Mouse (Mus musculus): Measurements from ENCODE around the gene Sf3b1. TPM values are rescaled to one million over a fixed set of nuclear protein-coding genes. Genes with fewer than 3 reads are reported as not detected.
A peak's percentile ranks its signal among the peaks of the same experiment; 100 is the strongest.
"Not testable (repeated sequence)": the region's sequence is repeated elsewhere in the genome, so short reads cannot be mapped to it uniquely, and the experiment has no call there.

Sf3b1 gene
- polyA plus RNA-seq, 1 experiment: 161 TPM

DNA sequence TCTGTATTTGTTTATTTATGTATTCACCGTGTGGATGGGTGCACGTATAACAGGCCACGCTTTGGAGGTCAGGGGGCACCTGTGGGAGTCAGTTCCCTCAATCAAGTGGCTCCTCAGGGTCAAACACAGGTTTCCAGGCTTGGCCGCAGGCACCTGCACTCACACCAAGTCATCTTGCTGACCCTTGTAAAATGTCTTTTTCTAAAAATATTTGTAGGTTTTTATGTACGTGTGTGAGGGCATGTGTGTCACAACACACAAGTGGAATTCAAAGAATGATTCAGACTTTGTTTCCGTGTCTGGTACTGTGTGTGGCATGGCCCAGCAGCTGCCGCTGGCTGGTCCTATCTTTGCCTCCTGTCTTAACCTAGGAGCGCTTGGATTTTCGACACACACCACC lies 65.6 kb downstream of the Sf3b1 start:
- H3K27me3 ChIP-seq (ENCODE audit: control insufficient read depth, insufficient read depth, low read length): no peaks in the 10 kb centered on the region
- no peak overlapping the region for H3K27ac ChIP-seq (ENCODE audit: insufficient read depth, low read length)
- no peak for TF ChIP-seq CTCF (IDR thresholded peaks at IDR 0.05; ENCODE audit: borderline replicate concordance, insufficient read depth, low read depth, low read length)
- no peak for TF ChIP-seq POLR2A (IDR thresholded peaks at IDR 0.05; ENCODE audit: borderline replicate concordance, insufficient read depth, low read length)
- no peak for DNase-seq
- WGBS: 90% methylated on average over 9 of the region's 9 CpGs
- no peaks in the 10 kb centered on the region for H3K4me1 ChIP-seq (ENCODE audit: control insufficient read depth, insufficient read depth, low read length)
- no peak overlapping the region for H3K4me3 ChIP-seq (replicated peaks; ENCODE audit: insufficient read depth, low read depth, low read length)

DNA sequence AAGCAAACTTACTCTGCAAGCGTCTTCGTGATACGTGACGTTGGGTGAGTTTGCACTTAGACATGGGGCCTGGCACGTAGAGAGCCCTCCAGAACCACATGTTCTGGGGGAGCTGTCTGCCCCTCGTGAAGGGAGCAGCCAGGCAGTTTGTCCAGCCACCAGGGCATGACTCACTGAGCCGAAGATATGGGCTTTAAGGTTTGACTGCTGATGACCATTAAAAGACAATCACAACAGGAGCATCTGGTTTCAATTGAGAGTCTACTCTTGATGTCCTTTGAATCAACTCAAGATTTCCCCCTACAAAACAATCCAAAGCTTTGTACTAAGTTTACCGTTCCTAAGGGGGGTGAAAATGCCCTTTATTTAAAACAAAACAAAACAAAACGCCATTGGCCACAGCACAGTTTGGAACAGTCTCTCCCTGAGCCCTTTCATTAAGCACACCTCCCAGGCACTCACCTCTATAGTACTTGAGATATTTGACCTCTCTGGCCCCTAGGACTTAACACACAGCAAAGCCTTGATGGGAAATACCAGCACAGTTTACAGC lies 66.6 kb downstream of the Sf3b1 start:
- Histone ChIP-seq H3K4me3 (replicated peaks; ENCODE audit: insufficient read depth, low read depth, low read length) (no peak overlapping the region), H3K27ac (ENCODE audit: insufficient read depth, low read length) (no peak overlapping the region), H3K4me1 (ENCODE audit: control insufficient read depth, insufficient read depth, low read length) (no peaks in the 10 kb centered on the region), H3K27me3 (ENCODE audit: control insufficient read depth, insufficient read depth, low read length) (no peaks in the 10 kb centered on the region)
- WGBS: 77% methylated on average over 9 of the region's 9 CpGs
- no peak for DNase-seq
- TF ChIP-seq POLR2A (IDR thresholded peaks at IDR 0.05; ENCODE audit: borderline replicate concordance, insufficient read depth, low read length) (no peak), CTCF (IDR thresholded peaks at IDR 0.05; ENCODE audit: borderline replicate concordance, insufficient read depth, low read depth, low read length) (no peak)

DNA sequence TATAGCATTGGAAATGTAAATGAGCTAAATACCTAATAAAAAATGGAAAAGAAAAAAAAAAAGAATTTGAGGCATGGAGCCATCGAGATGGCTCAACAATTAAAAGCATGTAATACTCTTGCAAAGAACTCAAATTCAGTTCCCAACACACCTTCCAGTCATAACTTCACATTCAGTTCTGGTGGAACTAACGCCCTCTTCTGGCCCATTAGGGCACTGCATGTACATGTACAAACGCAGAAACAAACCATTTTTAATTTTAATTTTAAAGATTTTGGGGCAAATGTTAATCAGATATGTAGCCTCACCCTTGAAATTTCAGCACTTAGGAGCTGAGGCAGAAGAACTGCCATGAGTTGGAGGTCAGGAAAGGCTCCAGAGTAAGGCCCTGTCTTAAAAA lies 68.8 kb downstream of the Sf3b1 start:
- Histone ChIP-seq H3K27me3 (ENCODE audit: control insufficient read depth, insufficient read depth, low read length) (no peaks in the 10 kb centered on the region), H3K4me1 (ENCODE audit: control insufficient read depth, insufficient read depth, low read length) (no peaks in the 10 kb centered on the region), H3K4me3 (replicated peaks; ENCODE audit: insufficient read depth, low read depth, low read length) (no peak overlapping the region), H3K27ac (ENCODE audit: insufficient read depth, low read length) (no peak overlapping the region)
- no peak for DNase-seq
- no peak for TF ChIP-seq CTCF (IDR thresholded peaks at IDR 0.05; ENCODE audit: borderline replicate concordance, insufficient read depth, low read depth, low read length)
- TF ChIP-seq POLR2A (IDR thresholded peaks at IDR 0.05; ENCODE audit: borderline replicate concordance, insufficient read depth, low read length): no peak
- WGBS: 71% methylated on average over 3 of the region's 3 CpGs

DNA sequence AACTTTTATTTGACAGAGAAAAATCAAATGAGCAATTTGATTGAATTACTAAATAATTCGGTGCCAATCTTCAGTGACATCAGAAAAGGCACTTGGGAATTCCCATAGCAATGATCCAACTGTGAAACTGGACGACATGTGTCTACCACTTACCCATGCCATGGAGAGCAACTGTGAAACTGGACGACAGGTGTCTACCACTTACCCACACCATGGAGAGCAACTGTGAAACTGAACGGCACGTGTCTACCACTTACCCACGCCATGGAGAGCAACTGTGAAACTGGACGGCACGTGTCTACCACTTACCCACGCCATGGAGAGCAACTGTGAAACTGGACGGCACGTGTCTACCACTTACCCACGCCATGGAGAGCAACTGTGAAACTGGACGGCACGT lies 70.3 kb downstream of the Sf3b1 start:
- H3K4me1 ChIP-seq (ENCODE audit: control insufficient read depth, insufficient read depth, low read length); H3K27me3 ChIP-seq (ENCODE audit: control insufficient read depth, insufficient read depth, low read length); H3K4me3 ChIP-seq (replicated peaks; ENCODE audit: insufficient read depth, low read depth, low read length); DNase-seq; H3K27ac ChIP-seq (ENCODE audit: insufficient read depth, low read length): not testable (repeated sequence)
- WGBS: 85% methylated on average over 14 of the region's 14 CpGs

DNA sequence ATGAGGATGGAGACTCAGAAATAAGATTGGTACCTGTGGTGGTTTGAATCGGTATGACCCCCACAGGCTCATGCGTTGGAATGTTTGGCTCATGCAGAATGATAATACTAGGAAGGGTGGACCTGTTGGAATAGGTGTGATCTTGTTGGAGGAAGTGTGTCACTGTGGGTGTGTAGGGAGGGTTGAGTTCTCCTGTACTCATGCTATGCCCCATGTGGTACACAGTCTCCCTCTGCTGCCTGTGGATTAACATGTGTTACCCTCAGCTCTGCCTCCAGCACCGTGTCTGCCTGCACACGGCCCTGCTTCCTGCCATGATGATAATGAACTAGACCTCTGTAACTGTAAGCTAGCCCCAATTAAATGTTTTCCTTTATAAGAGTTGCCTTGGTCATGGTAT lies 72.4 kb downstream of the Sf3b1 start:
- TF ChIP-seq POLR2A (IDR thresholded peaks at IDR 0.05; ENCODE audit: borderline replicate concordance, insufficient read depth, low read length): no peak
- 0 out of 2 replicates have a peak, but pooled peaks have one; percentile 10 for TF ChIP-seq CTCF (IDR thresholded peaks at IDR 0.05; ENCODE audit: borderline replicate concordance, insufficient read depth, low read depth, low read length)
- H3K4me1 ChIP-seq (ENCODE audit: control insufficient read depth, insufficient read depth, low read length): no peaks in the 10 kb centered on the region
- no peaks in the 10 kb centered on the region for H3K27me3 ChIP-seq (ENCODE audit: control insufficient read depth, insufficient read depth, low read length)
- no peak overlapping the region for H3K4me3 ChIP-seq (replicated peaks; ENCODE audit: insufficient read depth, low read depth, low read length)
- WGBS: 77% methylated on average over 4 of the region's 4 CpGs
- H3K27ac ChIP-seq (ENCODE audit: insufficient read depth, low read length): no peak overlapping the region
- DNase-seq: no peak

DNA sequence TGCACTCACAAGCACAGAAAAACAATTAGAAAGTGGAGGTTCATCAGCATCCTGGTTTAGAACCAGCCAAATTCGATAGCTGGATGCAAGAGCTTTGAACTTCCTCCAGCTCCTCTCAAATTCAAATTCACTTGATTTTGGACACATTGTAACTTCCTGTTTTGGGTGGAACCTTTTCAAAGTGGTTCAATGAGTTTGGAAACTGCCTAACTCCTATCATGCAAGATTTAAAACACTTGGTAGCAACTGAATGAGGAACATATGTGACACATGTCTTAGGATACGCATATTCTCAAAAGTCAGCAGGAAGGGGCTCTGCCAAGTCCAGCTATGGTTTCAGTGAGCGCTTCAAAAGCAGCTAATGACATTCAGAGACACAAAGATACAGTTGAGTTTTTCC lies 82.6 kb downstream of the Sf3b1 start:
- H3K4me3 ChIP-seq (replicated peaks; ENCODE audit: insufficient read depth, low read depth, low read length): no peak overlapping the region
- 58% methylated on average over 3 of the region's 3 CpGs for WGBS
- H3K27ac ChIP-seq (ENCODE audit: insufficient read depth, low read length): no peak overlapping the region
- H3K4me1 ChIP-seq (ENCODE audit: control insufficient read depth, insufficient read depth, low read length): no peaks in the 10 kb centered on the region
- no peaks in the 10 kb centered on the region for H3K27me3 ChIP-seq (ENCODE audit: control insufficient read depth, insufficient read depth, low read length)
- TF ChIP-seq CTCF (IDR thresholded peaks at IDR 0.05; ENCODE audit: borderline replicate concordance, insufficient read depth, low read depth, low read length) (no peak), POLR2A (IDR thresholded peaks at IDR 0.05; ENCODE audit: borderline replicate concordance, insufficient read depth, low read length) (no peak)
- no peak for DNase-seq

DNA sequence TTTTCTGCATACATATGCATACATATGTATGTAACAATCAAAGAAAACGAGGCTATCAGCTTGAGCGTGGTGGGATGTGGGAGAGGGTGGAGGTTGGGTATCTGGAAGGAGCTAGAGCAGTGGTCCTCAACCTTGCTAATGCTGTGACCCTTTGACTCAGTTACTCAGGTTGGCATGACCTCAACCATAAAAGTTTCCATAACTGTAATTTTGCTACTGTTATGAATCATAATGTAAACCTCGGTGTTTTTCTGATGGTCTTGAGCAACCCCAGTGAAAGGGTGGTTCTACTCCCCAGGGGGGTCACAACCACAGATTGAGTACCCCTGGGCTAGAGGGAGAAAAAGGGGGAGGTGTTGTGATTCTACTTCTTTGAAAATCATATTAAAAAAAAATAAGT lies 91.8 kb downstream of the Sf3b1 start:
- no peak overlapping the region for H3K4me3 ChIP-seq (replicated peaks; ENCODE audit: insufficient read depth, low read depth, low read length)
- no peak for TF ChIP-seq CTCF (IDR thresholded peaks at IDR 0.05; ENCODE audit: borderline replicate concordance, insufficient read depth, low read depth, low read length)
- no peak for TF ChIP-seq POLR2A (IDR thresholded peaks at IDR 0.05; ENCODE audit: borderline replicate concordance, insufficient read depth, low read length)
- no peaks in the 10 kb centered on the region for H3K27me3 ChIP-seq (ENCODE audit: control insufficient read depth, insufficient read depth, low read length)
- H3K27ac ChIP-seq (ENCODE audit: insufficient read depth, low read length): no peak overlapping the region
- no peak for DNase-seq
- H3K4me1 ChIP-seq (ENCODE audit: control insufficient read depth, insufficient read depth, low read length): peaks cover 8% of the 10 kb centered on the region; the same call in 1 of the 2 replicates
- 88% methylated on average over 3 of the region's 3 CpGs for WGBS

Other genes starting within 250 kb of the Sf3b1 start
- gene Ankrd44, start 101.1 kb downstream of the Sf3b1 start, polyA plus RNA-seq (2012; rRNA removed): 18.6 and 19.4 TPM in 2 replicates
- gene Coq10b, start 25.3 kb upstream of the Sf3b1 start, polyA plus RNA-seq (2012; rRNA removed): 27.5 and 30.8 TPM in 2 replicates
- gene Hspe1, start 60.7 kb upstream of the Sf3b1 start, polyA plus RNA-seq (2012; rRNA removed): 156 and 173 TPM in 2 replicates
- gene Hspd1, start 60.8 kb upstream of the Sf3b1 start, polyA plus RNA-seq (2012; rRNA removed): 116 and 118 TPM in 2 replicates
- gene Mob4, start 103.8 kb upstream of the Sf3b1 start, polyA plus RNA-seq (2012; rRNA removed): 48.0 and 48.8 TPM in 2 replicates
- gene Rftn2, start 199.3 kb upstream of the Sf3b1 start, polyA plus RNA-seq (2012; rRNA removed): 16.9 and 17.1 TPM in 2 replicates
- 3.8 and 4.2 TPM in 2 replicates for gene Mars2, start 209.7 kb upstream of the Sf3b1 start, polyA plus RNA-seq (2012; rRNA removed)

Data from cerebellum, adult 2 months (tissue).